Comparison of ENCODE assay signal across 27 mouse cellular contexts in the genomic region with DNA sequence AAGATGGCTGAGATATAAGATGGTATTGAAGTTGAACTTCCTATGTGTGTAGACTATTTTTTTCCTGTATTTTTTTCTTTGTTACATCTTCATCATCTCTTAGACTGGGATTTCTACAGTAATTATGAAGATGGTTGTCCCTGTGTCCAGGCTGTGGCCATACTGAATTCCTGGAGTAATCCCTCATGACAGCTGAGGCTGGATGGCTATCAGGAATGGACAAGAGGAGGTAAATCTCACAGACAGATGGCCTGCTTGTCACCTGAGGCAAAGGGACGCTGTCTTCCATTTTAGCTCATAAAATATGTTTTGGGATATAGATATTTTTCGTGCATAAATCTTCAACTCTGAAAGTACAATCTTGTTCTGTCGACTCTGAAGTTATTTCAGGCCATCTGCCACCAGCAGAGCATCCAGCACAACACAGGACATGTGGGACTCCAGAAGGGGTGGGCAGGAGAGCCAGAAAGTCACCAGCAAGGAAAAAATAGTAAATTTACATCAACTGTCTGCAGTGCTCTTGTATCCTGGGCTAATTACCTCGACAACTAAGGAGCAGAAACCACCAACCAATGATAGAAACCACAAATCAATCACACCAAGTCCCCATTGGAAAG. TPM values are rescaled to one million over a fixed set of nuclear protein-coding genes. Genes with fewer than 3 reads are reported as not detected.
DNase-seq lines count a peak whose midpoint lies in the region; ATAC-seq and TF ChIP-seq lines count a peak whose summit lies in the region.
"Had no signal": no experiment of that assay in that cellular context is flagged by ENCODE, and none has a peak within 500 bp of the region (broad histone marks: within the 10 kb centered on the region; RNA-seq: fewer than 3 reads in every experiment).

No protein-coding gene starts in this region.

- no peaks in the 10 kb centered on the region for H3K27me3 ChIP-seq in myocyte (ENCODE audit: control insufficient read depth, insufficient read depth, insufficient read length)
- H3K27me3 ChIP-seq: CH12.LX; forebrain, embryonic 13.5 days; heart, embryonic 15.5 days; hindbrain, embryonic 13.5 days; Patski had no signal

- H3K4me2 ChIP-seq in myocyte (ENCODE audit: low read depth) = peak overlapping the region; percentile 40
- H3K4me2 ChIP-seq: forebrain, embryonic 13.5 days; heart, embryonic 11.5 days; heart, embryonic 15.5 days; hindbrain, embryonic 13.5 days had no signal

- H3K4me3 ChIP-seq in myocyte = no peak overlapping the region
- H3K4me3 ChIP-seq: embryonic facial prominence, embryonic 10.5 days; forebrain, embryonic 13.5 days; heart, embryonic 15.5 days; hindbrain, embryonic 13.5 days had no signal

- ATAC-seq in frontal cortex, adult (ENCODE audit: low TSS enrichment) = peak; percentile 57; the same call in 1 of the 2 replicates
- ATAC-seq: activated CD4-positive, CD25-positive, alpha-beta regulatory T cell, adult 4 months; forebrain, embryonic 13.5 days; Patski had no signal

- no peak overlapping the region for H3ac ChIP-seq in myocyte (ENCODE audit: control insufficient read depth, insufficient read length)

- no peaks in the 10 kb centered on the region for H3K36me3 ChIP-seq in myocyte (ENCODE audit: control insufficient read depth, insufficient read depth)
- H3K36me3 ChIP-seq: embryonic facial prominence, embryonic 10.5 days; heart, embryonic 15.5 days; hindbrain, embryonic 13.5 days had no signal

- no peaks in the 10 kb centered on the region for H3K79me2 ChIP-seq in myocyte (ENCODE audit: control insufficient read depth, insufficient read depth)

- TF ChIP-seq POLR2A in myocyte (IDR thresholded peaks at IDR 0.05; ENCODE audit: insufficient read length, low read depth) = no peak

- no peak for DNase-seq in frontal cortex, postnatal 25 days (ENCODE audit: low spot score in 2 of 2)
- DNase-seq in layer of hippocampus, adult 18-20 months (ENCODE audit: low spot score in 2 of 2) = peak; percentile 22 to 67
- DNase-seq in layer of hippocampus, adult 9-10 months (ENCODE audit: low spot score) = no peak
- DNase-seq in right cerebral cortex, adult 18-20 months = peak; percentile 27
- no peak for DNase-seq in right cerebral cortex, postnatal 36 days (ENCODE audit: low spot score in 2 of 2)
- DNase-seq in cerebellum, adult 11-12 months = no peak
- DNase-seq: adrenal gland, postnatal 14 days; cerebellum, adult 2 months; cerebellum, postnatal 10 days; gastrocnemius, postnatal 36 days; heart, adult 18-20 months; heart, postnatal 14 days had no signal

TF ChIP-seq in myocyte, 11 proteins besides CTCF, POLR2A, EP300 and RAD21:
- TF ChIP-seq REST (IDR thresholded peaks at IDR 0.05; ENCODE audit: insufficient read depth, insufficient read length) (no peak), MYOG (IDR thresholded peaks at IDR 0.05; ENCODE audit: control insufficient read depth in 1 of 3, insufficient read depth in 1 of 3, insufficient read length in 2 of 3, low read depth in 2 of 3) (peak in 2 of 3 experiments; percentile 84 to 91), TCF3 (IDR thresholded peaks at IDR 0.05; ENCODE audit: insufficient read length, low read depth) (peak; percentile 67), MYOD1 (IDR thresholded peaks at IDR 0.05; ENCODE audit: control insufficient read depth in 1 of 3, insufficient read length in 2 of 3, low read depth in 2 of 3) (peak; percentile 77 to 91 (median 85)), TCF12 (IDR thresholded peaks at IDR 0.05; ENCODE audit: insufficient read depth, poor library complexity, severe bottlenecking) (peak; percentile 76)

RNA-seq across cellular contexts. Expression of gene Pabpc6, which starts 14.1 kb away (rescaled TPM):
- not detected for total RNA-seq in layer of hippocampus, adult 18-20 months (2021)
- polyA plus RNA-seq in myocyte (2012; fragmentation: generic; extraction: Trizol) = not detected
- total RNA-seq: adrenal gland, adult 18-20 months; adrenal gland, postnatal 14 days; CH12.LX; gastrocnemius, adult 8-10 months; gastrocnemius, postnatal 36 days; heart, adult 18-20 months; heart, postnatal 14 days; hematopoietic stem cell, adult 5-6 weeks had no signal
- polyA plus RNA-seq: activated CD4-positive, CD25-positive, alpha-beta regulatory T cell, adult 4 months; cerebellum, adult 2 months; embryonic facial prominence, embryonic 10.5 days; embryonic facial prominence, embryonic 14.5 days; forebrain, embryonic 13.5 days; frontal cortex, adult 2 months; heart, embryonic 11.5 days; heart, embryonic 15.5 days; hindbrain, embryonic 13.5 days; Patski had no signal

Comparison
In these comparisons a context has a peak if more than half of its experiments do, and no peak if none do; other contexts are left out.
1. DNase-seq: peak in layer of hippocampus, adult 18-20 months (2 of 2) and right cerebral cortex, adult 18-20 months (single experiment); none in frontal cortex, postnatal 25 days (0 of 2), layer of hippocampus, adult 9-10 months (single experiment), right cerebral cortex, postnatal 36 days (0 of 2) and cerebellum, adult 11-12 months (single experiment).